In genomic region chr17:83526624-83527532, GRCm38 (mm10) we compare ENCODE assay signal across 8 mouse cellular contexts. TPM values are rescaled to one million over a fixed set of nuclear protein-coding genes. Genes with fewer than 3 reads are reported as not detected.
DNase-seq lines count a peak whose midpoint lies in the region; ATAC-seq and TF ChIP-seq lines count a peak whose summit lies in the region.

No protein-coding gene starts in this region.

- H3K4me3 ChIP-seq in embryonic fibroblast, embryonic 13.5 days (ENCODE audit: insufficient read depth, low read length) = no peak overlapping the region
- peak overlapping the region; percentile 40 for H3K4me3 ChIP-seq in hindbrain, embryonic 10.5 days
- H3K4me3 ChIP-seq in midbrain, embryonic 15.5 days = no peak overlapping the region

- peak overlapping the region; percentile 12; the same call in 1 of the 2 replicates for H3K4me2 ChIP-seq in midbrain, embryonic 15.5 days

- H3K9ac ChIP-seq in midbrain, embryonic 15.5 days = no peak overlapping the region

- no peak overlapping the region for H3K27ac ChIP-seq in embryonic fibroblast, embryonic 13.5 days (ENCODE audit: insufficient read depth, low read length)
- peak overlapping the region; percentile 91 for H3K27ac ChIP-seq in hindbrain, embryonic 10.5 days
- H3K27ac ChIP-seq in midbrain, embryonic 15.5 days = no peak overlapping the region

- 27% methylated on average over 13 of the region's 13 CpGs for WGBS in hindbrain, embryonic 10.5 days
- WGBS in midbrain, embryonic 15.5 days = 22% methylated on average over 13 of the region's 13 CpGs

- no peaks in the 10 kb centered on the region for H3K9me3 ChIP-seq in hindbrain, embryonic 10.5 days
- no peaks in the 10 kb centered on the region for H3K9me3 ChIP-seq in midbrain, embryonic 15.5 days

- peak; percentile 56 for DNase-seq in testis, postnatal 10 days (ENCODE audit: low spot score)
- DNase-seq in testis, postnatal 14 days (ENCODE audit: low spot score) = no peak
- DNase-seq in hindbrain, embryonic 10.5 days (ENCODE audit: low spot score) = peak; percentile 80
- DNase-seq in liver = peak; percentile 84
- DNase-seq in thymus, postnatal 4 days = peak; percentile 88
- no peak for DNase-seq in cerebellum, postnatal 4 days (ENCODE audit: low spot score in 2 of 2)

- H3K27me3 ChIP-seq in hindbrain, embryonic 10.5 days (ENCODE audit: insufficient read depth, poor library complexity, severe bottlenecking) = peaks cover 12% of the 10 kb centered on the region; the same call in 1 of the 2 replicates
- H3K27me3 ChIP-seq in midbrain, embryonic 15.5 days (replicated peaks) = no peaks in the 10 kb centered on the region; the same call in 1 of the 2 replicates

- ATAC-seq in midbrain, embryonic 15.5 days (replicated peaks) = peak; percentile 71

- H3K36me3 ChIP-seq in hindbrain, embryonic 10.5 days = no peaks in the 10 kb centered on the region
- no peaks in the 10 kb centered on the region for H3K36me3 ChIP-seq in midbrain, embryonic 15.5 days (replicated peaks)

- TF ChIP-seq CTCF in embryonic fibroblast, embryonic 13.5 days (IDR thresholded peaks at IDR 0.05; ENCODE audit: borderline replicate concordance, insufficient read depth, low read length) = no peak

- peak; percentile 34; the same call in 1 of the 2 replicates for TF ChIP-seq POLR2A in embryonic fibroblast, embryonic 13.5 days (IDR thresholded peaks at IDR 0.05; ENCODE audit: low read depth, low read length)

- H3K4me1 ChIP-seq in embryonic fibroblast, embryonic 13.5 days (ENCODE audit: control insufficient read depth, insufficient read depth, low read length) = peaks cover 6% of the 10 kb centered on the region; the same call in 1 of the 2 replicates
- peaks cover 48% of the 10 kb centered on the region for H3K4me1 ChIP-seq in hindbrain, embryonic 10.5 days (replicated peaks)
- peaks cover 17% of the 10 kb centered on the region for H3K4me1 ChIP-seq in midbrain, embryonic 15.5 days

RNA-seq across cellular contexts. Expression of gene Cox7a2l, which starts 9.7 kb away (rescaled TPM):
- 284 and 297 TPM in 2 replicates for polyA plus RNA-seq in embryonic fibroblast, embryonic 13.5 days (2011; ENCODE audit: insufficient read length, low read depth, missing spikeins)
- 137 and 146 TPM in 2 replicates for polyA plus RNA-seq in hindbrain, embryonic 10.5 days (2016; fragmentation: Nextera tagmentation; extraction: Ambion mirVana)
- 172 and 176 TPM in 2 replicates for polyA plus RNA-seq in midbrain, embryonic 15.5 days (2015; fragmentation: Nextera tagmentation; extraction: Ambion mirVana)

Comparison
In these comparisons a context has a peak if more than half of its experiments do, and no peak if none do; other contexts are left out.
1. DNase-seq: peak in testis, postnatal 10 days (single experiment), hindbrain, embryonic 10.5 days (single experiment), liver (single experiment) and thymus, postnatal 4 days (single experiment); none in testis, postnatal 14 days (single experiment) and cerebellum, postnatal 4 days (0 of 2).